Mouse (Mus musculus) C2C12 (cell line): ENCODE results near the gene Adh4.

ENCODE experiments used
- CEBPB ChIP-seq: IDR thresholded peaks from one replicate; pipeline ENCODE4 v1.6.1; 2011; ENCODE audit warnings: low read depth, mild to moderate bottlenecking, control low read depth, moderate library complexity
- CTCF ChIP-seq: IDR thresholded peaks from one replicate; pipeline ENCODE4 v1.5.1; 2011; ENCODE audit not compliant: control insufficient read depth, insufficient read depth, insufficient read length
- USF1 ChIP-seq: IDR thresholded peaks from one replicate; pipeline ENCODE4 v1.6.1; 2011; ENCODE audit warnings: low read depth, mild to moderate bottlenecking, control low read depth, moderate library complexity

GRCm38 (mm10) chr3:138442203-138442602 is 26.9 kb downstream of the Adh4 start:
- TF ChIP-seq CEBPB (no peak), CTCF (no peak), USF1 (no peak)
